Mouse (Mus musculus) midbrain, embryonic 16.5 days (tissue): ENCODE data around the gene Usp45. TPM values are rescaled to one million over a fixed set of nuclear protein-coding genes. Genes with fewer than 3 reads are reported as not detected.
A peak's percentile ranks its signal among the peaks of the same experiment; 100 is the strongest.

Experiments used
- ATAC-seq: fragments of 200-750 bp; cut with Nextera tagmentation; 2 replicates; pipeline ENCODE4 v1.8.0; 2017; ENCODE audit warnings: moderate TSS enrichment
- H3K27ac ChIP-seq: fragments of 300-500 bp; sonication (generic); 2 replicates; pipeline ENCODE4 v1.5.1; 2014; ENCODE audit warnings: mild to moderate bottlenecking, low read length, mixed read lengths
- H3K27me3 ChIP-seq: fragments of 300-500 bp; sonication (generic); 2 replicates; pipeline ENCODE4 v1.6.1; 2014; ENCODE audit warnings: low read depth, low read length, mixed read lengths; ENCODE audit not compliant: control insufficient read depth, insufficient read depth
- H3K36me3 ChIP-seq: fragments of 300-500 bp; sonication (generic); 2 replicates; pipeline ENCODE4 v1.6.1; 2014; ENCODE audit warnings: mild to moderate bottlenecking, low read length, moderate library complexity, mixed read lengths; ENCODE audit not compliant: control insufficient read depth, insufficient read depth
- H3K4me1 ChIP-seq: fragments of 300-500 bp; sonication (generic); 2 replicates; pipeline ENCODE4 v1.6.1; 2014; ENCODE audit warnings: mild to moderate bottlenecking, low read length, mixed read lengths; ENCODE audit not compliant: control insufficient read depth, insufficient read depth
- H3K4me2 ChIP-seq: fragments of 300-500 bp; sonication (generic); 2 replicates; pipeline ENCODE4 v1.6.1; 2014; ENCODE audit warnings: mild to moderate bottlenecking, low read length, mixed read lengths
- H3K4me3 ChIP-seq: fragments of 300-500 bp; sonication (generic); 2 replicates; pipeline ENCODE4 v1.5.1; 2014; ENCODE audit warnings: low read depth, mild to moderate bottlenecking, low read length, moderate library complexity, mixed read lengths
- H3K9ac ChIP-seq: fragments of 300-500 bp; sonication (generic); 2 replicates; pipeline ENCODE4 v1.6.1; 2014; ENCODE audit warnings: low read depth, low read length, mixed read lengths
- H3K9me3 ChIP-seq: fragments of 300-500 bp; sonication (generic); replicated peaks from 2 replicates; pipeline ENCODE4 v1.6.1; 2014; ENCODE audit warnings: mild to moderate bottlenecking, low read length, mixed read lengths; ENCODE audit not compliant: control insufficient read depth, poor library complexity, severe bottlenecking
- WGBS: fragments of 180-500 bp; shearing (Covaris S2); extraction: QIAGEN DNeasy Blood & Tissue Kit; methylation state at CpG from one replicate; pipeline ENCODE4 v1.1.7; 2014; 5-methylcytosine and 5-hydroxymethylcytosine counted together
- polyA plus RNA-seq: library from polyadenylated mRNA; unstranded; fragments of >200 nt; fragmentation: Nextera tagmentation; extraction: Ambion mirVana; gene quantifications from 2 replicates; pipeline ENCODE4 v1.2.1, GENCODE M21; 2015

The Usp45 gene
- polyA plus RNA-seq, 1 experiment from 2014 or later, result 7.7 TPM

GRCm38 (mm10) chr4:21758860-21759259, 8.1 kb upstream of the Usp45 start:
- no peak overlapping the region for H3K27ac ChIP-seq
- H3K9ac ChIP-seq, result no peak overlapping the region

GRCm38 (mm10) chr4:21761416-21762160, 5.4 kb upstream of the Usp45 start:
- 85% methylated on average over 9 of the region's 9 CpGs for WGBS
- Histone ChIP-seq H3K9me3 (no peaks in the 10 kb centered on the region), H3K4me3 (no peak overlapping the region), H3K9ac (no peak overlapping the region), H3K27ac (no peak overlapping the region), H3K36me3 (peaks cover 8% of the 10 kb centered on the region), H3K4me1 (no peaks in the 10 kb centered on the region; the same call in 1 of the 2 replicates), H3K27me3 (no peaks in the 10 kb centered on the region), H3K4me2 (no peak overlapping the region)
- no peak for ATAC-seq

More at GRCm38 (mm10) chr4:21758860-21759259, 8.1 kb upstream of the Usp45 start:
- Histone ChIP-seq H3K36me3 (peaks cover 8% of the 10 kb centered on the region), H3K4me2 (no peak overlapping the region), H3K9me3 (no peaks in the 10 kb centered on the region), H3K4me3 (no peak overlapping the region), H3K4me1 (no peaks in the 10 kb centered on the region), H3K27me3 (no peaks in the 10 kb centered on the region)
- no peak for ATAC-seq
- WGBS, result 47% methylated on average over 1 of the region's 1 CpGs

- Histone ChIP-seq H3K9ac (no peak overlapping the region), H3K4me3 (no peak overlapping the region), H3K27ac (no peak overlapping the region), H3K4me1 (no peaks in the 10 kb centered on the region; the same call in 1 of the 2 replicates), H3K4me2 (no peak overlapping the region), H3K36me3 (peaks cover 7% of the 10 kb centered on the region), H3K27me3 (no peaks in the 10 kb centered on the region), H3K9me3 (no peaks in the 10 kb centered on the region)
- WGBS, result 81% methylated on average over 4 of the region's 4 CpGs
- no peak for ATAC-seq
Observed at GRCm38 (mm10) chr4:21763827-21764226, 3.1 kb upstream of the Usp45 start.

- Histone ChIP-seq H3K9ac (peak overlapping the region; percentile 78), H3K4me2 (peak overlapping the region; percentile 69), H3K27ac (peak overlapping the region; percentile 69), H3K4me3 (peak overlapping the region; percentile 55), H3K36me3 (no peaks in the 10 kb centered on the region), H3K27me3 (no peaks in the 10 kb centered on the region), H3K9me3 (no peaks in the 10 kb centered on the region), H3K4me1 (no peaks in the 10 kb centered on the region; the same call in 1 of the 2 replicates)
- WGBS, result 17% methylated on average over 14 of the region's 14 CpGs
- peak; percentile 64; the same call in 1 of the 2 replicates for ATAC-seq
Observed at GRCm38 (mm10) chr4:21766171-21766862, 639 bp upstream of the Usp45 start.

- Histone ChIP-seq H3K4me2 (no peak overlapping the region), H3K4me1 (no peaks in the 10 kb centered on the region; the same call in 1 of the 2 replicates), H3K4me3 (no peak overlapping the region), H3K27ac (no peak overlapping the region), H3K9ac (no peak overlapping the region), H3K9me3 (no peaks in the 10 kb centered on the region), H3K36me3 (no peaks in the 10 kb centered on the region), H3K27me3 (no peaks in the 10 kb centered on the region)
- ATAC-seq, result no peak
- WGBS, result 84% methylated on average over 1 of the region's 1 CpGs
Observed at GRCm38 (mm10) chr4:21771064-21771463, 4.1 kb downstream of the Usp45 start.

GRCm38 (mm10) chr4:21772306-21772705, 5.3 kb downstream of the Usp45 start:
- Histone ChIP-seq H3K4me3 (no peak overlapping the region), H3K9ac (no peak overlapping the region), H3K4me1 (peaks cover 3% of the 10 kb centered on the region; the same call in 1 of the 2 replicates), H3K4me2 (no peak overlapping the region), H3K9me3 (no peaks in the 10 kb centered on the region), H3K27ac (no peak overlapping the region), H3K36me3 (no peaks in the 10 kb centered on the region), H3K27me3 (no peaks in the 10 kb centered on the region)
- no peak for ATAC-seq
- 96% methylated on average over 1 of the region's 1 CpGs for WGBS

GRCm38 (mm10) chr4:21776091-21776945, 9.4 kb downstream of the Usp45 start:
- H3K4me1 ChIP-seq, result peaks cover 8% of the 10 kb centered on the region
- WGBS, result under 1% methylated on average over 46 of the region's 46 CpGs
- peak overlapping the region; percentile 53 for H3K4me3 ChIP-seq
- no peaks in the 10 kb centered on the region for H3K27me3 ChIP-seq
- peaks cover 1% of the 10 kb centered on the region; the same call in 1 of the 2 replicates for H3K36me3 ChIP-seq
- H3K27ac ChIP-seq, result peak overlapping the region; percentile 1; the same call in 1 of the 2 replicates
- H3K9ac ChIP-seq, result peak overlapping the region; percentile 68
- H3K9me3 ChIP-seq, result no peaks in the 10 kb centered on the region
- peak; percentile 98 for ATAC-seq
- H3K4me2 ChIP-seq, result peak overlapping the region; percentile 67

GRCm38 (mm10) chr4:21776946-21777265, 9.9 kb downstream of the Usp45 start:
- 6% methylated on average over 9 of the region's 9 CpGs for WGBS
- Histone ChIP-seq H3K27me3 (no peaks in the 10 kb centered on the region), H3K9me3 (no peaks in the 10 kb centered on the region), H3K9ac (peak overlapping the region; percentile 68; the same call in 1 of the 2 replicates), H3K4me2 (peak overlapping the region; percentile 67), H3K4me3 (peak overlapping the region; percentile 53), H3K27ac (no peak overlapping the region), H3K36me3 (peaks cover 5% of the 10 kb centered on the region; the same call in 1 of the 2 replicates), H3K4me1 (peaks cover 8% of the 10 kb centered on the region)
- no peak for ATAC-seq
